Mouse (Mus musculus): ENCODE measurements at regions not wholly inside any gene's neighbourhood (a gene's known extent, or its start where the extent isn't known, plus 50 kb on each side); places are given as distances from the start of the nearest gene placed in this dataset.

DNA sequence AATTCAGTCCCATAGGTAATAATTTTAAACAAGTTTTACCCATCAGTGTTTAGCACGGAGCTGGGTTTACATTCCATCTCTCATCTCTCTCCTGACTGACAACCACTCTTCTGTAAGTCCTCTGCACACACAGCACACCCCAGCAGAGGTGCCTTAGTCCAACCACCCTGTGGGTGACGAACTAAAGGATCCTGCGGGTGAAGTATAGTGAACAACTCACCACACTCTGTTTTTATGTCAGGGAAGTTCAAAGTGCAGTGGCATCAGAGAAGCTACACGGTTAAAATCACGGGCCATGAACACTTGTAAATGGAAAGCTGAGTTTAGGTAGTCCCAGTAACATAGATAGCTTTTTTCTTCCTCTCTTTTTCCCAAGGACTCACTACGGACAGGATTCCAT, 157.1 kb downstream of the Dyrk2 start:
- no peak for DNase-seq

DNA sequence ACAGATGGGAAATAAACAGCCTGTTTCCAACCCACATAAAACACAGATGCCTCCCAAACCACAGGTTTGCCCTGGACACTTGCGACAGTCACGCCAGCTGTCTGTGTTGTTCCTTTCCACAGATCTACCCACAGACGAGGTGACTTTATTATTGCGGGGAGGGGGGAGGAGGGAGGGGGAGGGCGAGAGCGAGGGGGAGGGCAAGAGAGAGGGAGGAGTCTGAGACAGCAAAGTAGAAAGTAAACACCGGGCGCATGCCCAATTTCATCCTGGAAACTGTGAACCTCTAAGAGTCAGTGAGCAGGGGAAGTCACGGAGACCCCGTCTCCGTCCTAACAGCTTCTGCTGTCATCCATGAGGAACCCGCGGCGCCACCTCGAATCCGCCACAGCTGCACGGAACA, 155.8 kb downstream of the Dyrk2 start:
- peak; percentile 26 to 33 for DNase-seq

- no peak for DNase-seq
These were observed 155.4 kb downstream of the Dyrk2 start for GRCm38 (mm10) chr10:118714595-118714994.

DNA sequence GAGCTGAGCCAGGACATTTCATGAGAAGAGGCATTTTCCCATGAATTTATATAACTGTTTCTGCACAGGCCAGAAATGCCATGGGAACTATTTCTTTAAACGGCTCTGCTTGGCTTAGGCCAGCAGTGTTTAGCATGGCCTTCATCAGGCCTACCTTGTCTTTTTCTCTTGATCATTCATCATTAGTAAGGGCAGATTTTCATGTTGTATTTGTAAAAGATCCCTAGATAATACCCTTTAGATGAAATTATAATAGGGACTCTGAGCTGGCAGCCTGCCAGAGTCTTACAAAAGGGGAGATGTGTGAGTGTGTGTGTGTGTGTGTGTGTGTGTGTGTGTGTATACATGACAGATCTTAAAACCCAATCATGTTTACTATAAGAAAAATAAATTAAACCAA, 149.4 kb downstream of the Dyrk2 start:
- no peak for DNase-seq

GRCm38 (mm10) chr10:118722132-118722551, 147.9 kb downstream of the Dyrk2 start:
- no peak for DNase-seq

DNA sequence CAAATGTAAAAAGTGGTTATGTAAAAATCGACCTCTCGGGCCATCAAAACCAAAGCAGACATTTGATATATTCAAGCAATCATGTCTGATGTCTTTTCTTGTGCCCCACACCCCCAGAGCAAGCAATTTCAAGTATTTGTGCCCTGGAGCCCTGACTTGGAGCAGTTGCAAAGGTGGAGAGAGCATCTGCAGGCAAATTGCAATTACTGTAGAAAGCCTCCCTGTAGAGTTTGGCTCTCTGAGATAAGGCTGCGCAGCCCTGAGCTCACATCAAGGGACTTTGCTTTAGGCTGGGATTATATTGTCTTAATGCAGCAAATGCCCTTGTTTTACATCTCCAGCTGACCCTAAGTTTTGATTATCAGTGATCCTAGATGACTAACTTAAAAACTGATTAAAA, 147.3 kb downstream of the Dyrk2 start:
- no peak for DNase-seq

GRCm38 (mm10) chr10:118736093-118736492, 133.9 kb downstream of the Dyrk2 start:
- no peak for DNase-seq

GRCm38 (mm10) chr10:118737064-118737463, 132.9 kb downstream of the Dyrk2 start:
- no peak for DNase-seq

- DNase-seq, result no peak
These were observed 130.0 kb downstream of the Dyrk2 start for GRCm38 (mm10) chr10:118739849-118740481.

- DNase-seq, result no peak
These were observed 126.2 kb downstream of the Dyrk2 start for GRCm38 (mm10) chr10:118743831-118744230.

- no peak for DNase-seq
These were observed 123.2 kb downstream of the Dyrk2 start for GRCm38 (mm10) chr10:118746719-118747395.

- peak; percentile 14 to 18 for DNase-seq
These were observed 121.0 kb downstream of the Dyrk2 start for GRCm38 (mm10) chr10:118749039-118749438.

- DNase-seq, result no peak
These were observed 120.3 kb downstream of the Dyrk2 start for GRCm38 (mm10) chr10:118749756-118750155.

- DNase-seq, result no peak
These were observed 118.9 kb downstream of the Dyrk2 start for GRCm38 (mm10) chr10:118751110-118751509.

- DNase-seq, result no peak
These were observed 116.8 kb downstream of the Dyrk2 start for GRCm38 (mm10) chr10:118753061-118753775.

- no peak for DNase-seq
These were observed 115.2 kb downstream of the Dyrk2 start for GRCm38 (mm10) chr10:118754791-118755190.

DNA sequence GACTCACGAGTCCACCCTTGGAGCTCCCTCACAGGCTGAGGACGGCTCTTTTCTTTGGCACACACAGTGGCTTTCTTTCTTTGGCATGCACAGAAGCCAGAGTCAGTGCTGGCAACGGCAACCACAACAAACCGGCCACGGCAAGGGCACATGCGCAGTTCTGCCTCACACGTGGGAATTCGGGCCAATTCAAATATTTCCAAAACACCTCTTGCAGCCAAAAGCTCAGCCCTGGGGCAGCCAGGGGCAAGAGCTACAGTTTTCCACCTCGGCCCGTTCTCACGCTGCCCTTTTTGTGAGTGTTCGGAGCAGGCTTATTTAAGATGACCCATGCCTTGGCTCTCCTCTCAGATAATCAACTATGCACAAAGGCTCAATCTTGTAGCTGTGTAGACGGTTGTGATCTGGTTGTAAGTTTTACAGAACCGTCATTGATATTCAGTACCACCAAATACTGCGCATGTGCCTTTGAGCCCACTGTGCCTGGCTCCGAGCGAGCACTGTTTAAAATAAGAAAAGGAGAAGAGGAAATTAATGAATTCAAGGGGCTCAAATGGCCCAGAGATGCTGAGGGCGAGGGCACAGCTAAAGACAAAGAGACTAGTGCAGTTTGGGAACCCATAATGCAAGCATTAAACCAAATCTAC, 111.1 kb downstream of the Dyrk2 start:
- no peak for DNase-seq

DNA sequence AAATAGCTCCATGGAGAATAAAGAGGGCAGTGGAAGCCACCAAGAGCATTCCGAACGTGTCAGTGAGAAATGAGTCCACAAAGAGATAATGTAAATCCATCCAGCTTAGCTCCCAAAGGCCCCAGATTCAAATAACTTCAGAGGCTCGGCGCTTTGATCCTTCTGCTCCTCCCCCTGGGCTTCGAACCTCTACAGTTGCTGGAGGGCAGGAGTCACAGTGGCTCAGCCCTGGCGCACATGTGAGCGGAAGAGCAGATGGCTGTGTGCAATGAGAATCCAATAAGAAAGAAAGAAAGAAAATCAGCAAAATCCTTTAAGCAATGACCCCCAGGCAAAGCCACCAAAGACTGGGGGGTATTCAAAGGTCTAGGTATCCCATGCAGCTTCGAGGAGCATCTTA, 109.6 kb downstream of the Dyrk2 start:
- no peak for DNase-seq

DNA sequence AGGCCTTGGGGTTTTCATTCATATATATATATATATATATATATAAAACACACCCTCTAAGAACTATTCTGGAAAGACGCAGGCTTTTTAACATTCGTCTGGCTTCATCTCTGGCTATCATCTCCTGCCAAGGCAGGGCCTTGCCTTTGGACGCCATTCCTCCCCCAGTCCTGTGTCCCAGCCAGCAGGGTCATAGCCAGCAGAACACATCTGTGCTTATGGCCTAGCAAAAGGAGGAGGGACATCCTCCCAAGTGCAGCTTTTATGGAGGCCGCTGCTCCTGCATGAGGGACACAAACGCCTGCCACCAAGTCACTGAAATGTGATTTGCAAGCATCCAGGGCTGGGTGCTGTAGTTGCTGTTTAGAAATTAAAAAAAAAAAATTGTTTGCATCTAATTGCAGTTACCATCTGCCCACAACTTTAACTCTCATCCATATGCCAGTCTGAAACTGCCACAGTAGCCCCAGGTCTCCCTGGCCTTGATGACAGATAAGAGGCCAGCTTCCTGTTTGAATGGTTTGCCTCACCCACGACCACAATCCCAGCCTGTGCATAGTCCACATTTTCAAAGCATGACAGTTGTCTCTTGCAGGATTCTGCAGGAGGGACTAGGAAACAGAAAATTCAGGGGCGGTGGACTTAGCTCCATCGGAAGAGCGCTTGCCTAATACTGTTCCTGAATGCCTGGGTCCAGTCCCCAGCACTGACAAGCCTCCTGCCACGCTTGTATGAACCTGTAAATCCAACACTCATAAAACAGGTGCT, 108.7 kb downstream of the Dyrk2 start:
- no peak for DNase-seq

DNA sequence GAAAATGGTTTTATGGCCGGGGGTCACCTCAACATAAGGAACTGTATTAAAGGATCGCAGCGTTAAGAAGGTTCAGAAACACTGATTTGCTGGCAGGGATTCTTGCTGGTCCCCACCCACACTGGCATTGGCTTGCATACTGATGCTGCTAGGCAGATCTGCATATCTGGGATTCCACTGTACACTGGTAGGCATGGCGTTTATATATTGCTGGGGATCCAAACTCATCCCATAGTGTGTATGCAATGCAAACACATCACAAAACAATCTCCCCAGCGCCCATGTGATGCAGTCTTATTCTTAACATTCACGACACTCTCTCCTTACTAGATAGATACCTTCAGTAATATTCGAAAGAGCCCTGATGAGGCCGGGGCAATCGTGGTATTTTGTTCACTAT, 105.0 kb downstream of the Dyrk2 start:
- DNase-seq, result no peak

DNA sequence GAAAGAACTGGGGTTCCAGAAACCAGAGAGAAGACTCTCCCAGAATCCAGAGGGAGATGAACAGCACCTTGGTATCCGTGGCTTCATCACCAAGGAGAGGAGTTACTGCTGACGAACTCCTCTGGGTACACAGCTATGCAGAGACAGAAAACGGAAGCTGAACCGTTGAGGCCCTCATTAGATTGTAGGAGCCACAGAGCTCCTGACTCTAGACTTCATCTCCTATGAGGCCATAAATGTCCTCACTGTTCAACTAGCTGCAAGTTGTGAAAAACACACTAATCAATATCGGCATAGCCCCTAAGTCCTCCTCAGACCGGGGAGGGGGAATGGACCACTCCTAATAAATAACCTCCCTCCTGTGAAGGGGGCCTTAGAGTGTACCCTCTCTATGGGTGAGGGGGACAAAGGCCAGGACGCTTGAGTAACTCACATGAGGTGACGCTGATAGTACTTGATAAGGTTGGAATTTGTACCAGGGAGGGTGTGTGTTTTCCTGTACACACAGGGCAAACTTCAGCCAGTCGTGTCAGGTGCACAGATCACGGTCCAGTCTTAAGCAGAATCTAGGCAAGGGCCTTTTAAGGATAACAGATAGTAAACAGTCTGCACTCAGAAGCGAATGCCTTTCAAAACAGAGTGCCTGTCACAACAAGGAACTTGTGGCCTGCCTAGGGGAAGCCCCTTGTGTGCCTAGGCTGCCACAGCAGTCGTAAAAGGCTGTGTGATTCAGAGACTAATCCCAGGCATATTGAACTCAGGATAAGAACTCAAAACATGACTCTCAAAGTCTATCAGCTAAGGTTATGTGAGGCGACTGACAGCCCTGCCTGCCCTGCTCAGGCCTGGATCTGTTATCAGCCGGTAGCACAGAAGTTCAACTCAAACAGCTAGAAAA, 104.2 kb downstream of the Dyrk2 start:
- DNase-seq, result peak; percentile 69 to 71

- DNase-seq, result no peak
These were observed 103.2 kb downstream of the Dyrk2 start for GRCm38 (mm10) chr10:118766826-118767225.

Data from B cell, adult 2 months (primary cell).